Mouse (Mus musculus): ENCODE measurements around the gene Ulk3. TPM values are rescaled to one million over a fixed set of nuclear protein-coding genes. Genes with fewer than 3 reads are reported as not detected.

The Ulk3 gene
- polyA plus RNA-seq, 1 experiment from 2014 or later = 18.8 TPM

- Histone ChIP-seq H3K4me2 (peak overlapping the region; percentile 44), H3K4me1 (peaks cover 83% of the 10 kb centered on the region), H3K4me3 (replicated peaks) (peak overlapping the region; percentile 9), H3K9me3 (replicated peaks) (no peaks in the 10 kb centered on the region), H3K27me3 (no peaks in the 10 kb centered on the region), H3K9ac (0 out of 2 replicates have a peak overlapping the region, but pooled peaks have one; percentile 8), H3K27ac (peak overlapping the region; percentile 90), H3K36me3 (peaks cover 9% of the 10 kb centered on the region)
- ATAC-seq (replicated peaks; ENCODE audit: low FRiP score) = peak; percentile 40
- 4% methylated on average over 15 of the region's 15 CpGs for WGBS
Observed at GRCm38 (mm10) chr9:57640384-57640783, 51.1 kb downstream of the Ulk3 start.

- ATAC-seq (replicated peaks; ENCODE audit: low FRiP score) = no peak
- peak overlapping the region; percentile 44 for H3K4me2 ChIP-seq
- no peaks in the 10 kb centered on the region for H3K9me3 ChIP-seq (replicated peaks)
- H3K4me1 ChIP-seq = peaks cover 87% of the 10 kb centered on the region
- H3K27ac ChIP-seq = peak overlapping the region; percentile 90
- no peak overlapping the region; the same call in 1 of the 2 replicates for H3K4me3 ChIP-seq (replicated peaks)
- H3K36me3 ChIP-seq = peaks cover 9% of the 10 kb centered on the region
- no peaks in the 10 kb centered on the region for H3K27me3 ChIP-seq
- WGBS = 67% methylated on average over 1 of the region's 1 CpGs
- H3K9ac ChIP-seq = 0 out of 2 replicates have a peak overlapping the region, but pooled peaks have one; percentile 8
Observed at GRCm38 (mm10) chr9:57641022-57641421, 51.8 kb downstream of the Ulk3 start.

GRCm38 (mm10) chr9:57641775-57642550 lies 52.7 kb downstream of the Ulk3 start:
- no peak for ATAC-seq (replicated peaks; ENCODE audit: low FRiP score)
- peaks cover 81% of the 10 kb centered on the region for H3K4me1 ChIP-seq
- H3K36me3 ChIP-seq = peaks cover 9% of the 10 kb centered on the region
- no peak overlapping the region for H3K4me3 ChIP-seq (replicated peaks)
- H3K9me3 ChIP-seq (replicated peaks) = no peaks in the 10 kb centered on the region
- no peak overlapping the region for H3K4me2 ChIP-seq
- no peaks in the 10 kb centered on the region for H3K27me3 ChIP-seq
- WGBS = 82% methylated on average over 13 of the region's 13 CpGs
- H3K9ac ChIP-seq = no peak overlapping the region
- H3K27ac ChIP-seq = peak overlapping the region; percentile 64; the same call in 1 of the 2 replicates

- peak overlapping the region; percentile 95 for H3K4me3 ChIP-seq (replicated peaks)
- WGBS = 59% methylated on average over 9 of the region's 9 CpGs
- no peaks in the 10 kb centered on the region for H3K27me3 ChIP-seq
- H3K4me1 ChIP-seq = peaks cover 70% of the 10 kb centered on the region
- H3K36me3 ChIP-seq = peaks cover 9% of the 10 kb centered on the region
- peak overlapping the region; percentile 100 for H3K9ac ChIP-seq
- H3K27ac ChIP-seq = peak overlapping the region; percentile 64
- no peaks in the 10 kb centered on the region for H3K9me3 ChIP-seq (replicated peaks)
- peak overlapping the region; percentile 92 for H3K4me2 ChIP-seq
- no peak for ATAC-seq (replicated peaks; ENCODE audit: low FRiP score)
Observed at GRCm38 (mm10) chr9:57643169-57643855, 54.1 kb downstream of the Ulk3 start.

GRCm38 (mm10) chr9:57643856-57644180 lies 54.6 kb downstream of the Ulk3 start:
- H3K27ac ChIP-seq = peak overlapping the region; percentile 64
- H3K9me3 ChIP-seq (replicated peaks) = no peaks in the 10 kb centered on the region
- H3K4me2 ChIP-seq = peak overlapping the region; percentile 92
- ATAC-seq (replicated peaks; ENCODE audit: low FRiP score) = no peak
- WGBS = 25% methylated on average over 7 of the region's 7 CpGs
- H3K27me3 ChIP-seq = no peaks in the 10 kb centered on the region
- H3K9ac ChIP-seq = peak overlapping the region; percentile 100
- H3K4me3 ChIP-seq (replicated peaks) = peak overlapping the region; percentile 95
- H3K4me1 ChIP-seq = peaks cover 65% of the 10 kb centered on the region
- peaks cover 9% of the 10 kb centered on the region for H3K36me3 ChIP-seq

GRCm38 (mm10) chr9:57644442-57644943 lies 55.2 kb downstream of the Ulk3 start:
- peak overlapping the region; percentile 95 for H3K4me3 ChIP-seq (replicated peaks)
- peak overlapping the region; percentile 98 for H3K27ac ChIP-seq
- H3K27me3 ChIP-seq = no peaks in the 10 kb centered on the region
- ATAC-seq (replicated peaks; ENCODE audit: low FRiP score) = peak; percentile 1; the same call in 1 of the 2 replicates
- under 1% methylated on average over 18 of the region's 18 CpGs for WGBS
- H3K36me3 ChIP-seq = peaks cover 9% of the 10 kb centered on the region
- peaks cover 59% of the 10 kb centered on the region for H3K4me1 ChIP-seq
- peak overlapping the region; percentile 92 for H3K4me2 ChIP-seq
- peak overlapping the region; percentile 100 for H3K9ac ChIP-seq
- no peaks in the 10 kb centered on the region for H3K9me3 ChIP-seq (replicated peaks)

GRCm38 (mm10) chr9:57644944-57645893 lies 56.0 kb downstream of the Ulk3 start:
- H3K9me3 ChIP-seq (replicated peaks) = no peaks in the 10 kb centered on the region
- H3K27ac ChIP-seq = peak overlapping the region; percentile 98
- WGBS = under 1% methylated on average over 81 of the region's 85 CpGs
- peaks cover 51% of the 10 kb centered on the region for H3K4me1 ChIP-seq
- ATAC-seq (replicated peaks; ENCODE audit: low FRiP score) = peak; percentile 89
- peak overlapping the region; percentile 95 for H3K4me3 ChIP-seq (replicated peaks)
- H3K36me3 ChIP-seq = peaks cover 9% of the 10 kb centered on the region
- H3K4me2 ChIP-seq = peak overlapping the region; percentile 92
- H3K9ac ChIP-seq = peak overlapping the region; percentile 100
- no peaks in the 10 kb centered on the region for H3K27me3 ChIP-seq

Other genes with a start within 250 kb of the Ulk3 start
- 25.8 and 30.3 TPM in 2 replicates for gene Ppcdc, start 149.3 kb upstream of the Ulk3 start, polyA plus RNA-seq (2015; fragmentation: Nextera tagmentation; extraction: Ambion mirVana)
- 15.1 and 15.9 TPM in 2 replicates for gene Scamp5, start 121.4 kb upstream of the Ulk3 start, polyA plus RNA-seq (2015; fragmentation: Nextera tagmentation; extraction: Ambion mirVana)
- gene Rpp25, start 85.4 kb upstream of the Ulk3 start, polyA plus RNA-seq (2015; fragmentation: Nextera tagmentation; extraction: Ambion mirVana) = 5.6 and 6.0 TPM in 2 replicates
- gene Cox5a, start 68.2 kb upstream of the Ulk3 start, polyA plus RNA-seq (2015; fragmentation: Nextera tagmentation; extraction: Ambion mirVana) = 673 and 729 TPM in 2 replicates
- 18.1 and 19.0 TPM in 2 replicates for gene Fam219b, start 51.9 kb upstream of the Ulk3 start, polyA plus RNA-seq (2015; fragmentation: Nextera tagmentation; extraction: Ambion mirVana)
- gene Mpi, start 36.7 kb upstream of the Ulk3 start, polyA plus RNA-seq (2015; fragmentation: Nextera tagmentation; extraction: Ambion mirVana) = 51.9 and 53.3 TPM in 2 replicates
- 74.5 and 85.5 TPM in 2 replicates for gene Scamp2, start 28.5 kb upstream of the Ulk3 start, polyA plus RNA-seq (2015; fragmentation: Nextera tagmentation; extraction: Ambion mirVana)
- gene Cplx3, start 16.8 kb downstream of the Ulk3 start, polyA plus RNA-seq (2015; fragmentation: Nextera tagmentation; extraction: Ambion mirVana) = not detected in 2 replicates
- not detected in 2 replicates for gene Lman1l, start 31.3 kb downstream of the Ulk3 start, polyA plus RNA-seq (2015; fragmentation: Nextera tagmentation; extraction: Ambion mirVana)
- gene Csk, start 64.2 kb downstream of the Ulk3 start, polyA plus RNA-seq (2015; fragmentation: Nextera tagmentation; extraction: Ambion mirVana) = 27.2 and 27.9 TPM in 2 replicates
- gene Cyp1a2, start 94.3 kb downstream of the Ulk3 start, polyA plus RNA-seq (2015; fragmentation: Nextera tagmentation; extraction: Ambion mirVana) = not detected in 2 replicates
- 0.08 and 0.22 TPM in 2 replicates for gene Cyp1a1, start 98.5 kb downstream of the Ulk3 start, polyA plus RNA-seq (2015; fragmentation: Nextera tagmentation; extraction: Ambion mirVana)
- gene Edc3, start 119.1 kb downstream of the Ulk3 start, polyA plus RNA-seq (2015; fragmentation: Nextera tagmentation; extraction: Ambion mirVana) = 33.6 and 34.4 TPM in 2 replicates
- gene Clk3, start 176.4 kb downstream of the Ulk3 start, polyA plus RNA-seq (2015; fragmentation: Nextera tagmentation; extraction: Ambion mirVana) = 71.0 and 71.8 TPM in 2 replicates
- 6.2 and 9.1 TPM in 2 replicates for gene Arid3b, start 247.3 kb downstream of the Ulk3 start, polyA plus RNA-seq (2015; fragmentation: Nextera tagmentation; extraction: Ambion mirVana)

Data from kidney, embryonic 15.5 days (tissue).